Mouse (Mus musculus) layer of hippocampus, adult 2 months (tissue): ENCODE data around the gene C2cd2l. TPM values are rescaled to one million over a fixed set of nuclear protein-coding genes. Genes with fewer than 3 reads are reported as not detected.
"Not testable (repeated sequence)": the region's sequence is repeated elsewhere in the genome, so short reads cannot be mapped to it uniquely, and the experiment has no call there.

Source experiments
- DNase-seq, 2 experiments: peaks; one replicate each; pipeline ENCODE4 v3.0.0; 2022; ENCODE audit warnings: low spot score in 2 of 2
- H3K27ac ChIP-seq: fragments of 200-600 bp; 2 replicates; pipeline ENCODE4 v1.8.1; 2022
- H3K4me3 ChIP-seq: fragments of 200-600 bp; 2 replicates; pipeline ENCODE4 v1.8.1; 2022; ENCODE audit warnings: mild to moderate bottlenecking
- CTCF ChIP-seq: fragments of 200-600 bp; conservative IDR thresholded peaks from 2 replicates; pipeline ENCODE4 v1.8.1; 2022; ENCODE audit warnings: antibody characterized with exemption, mild to moderate bottlenecking, moderate library complexity
- total RNA-seq, 2 experiments: library from RNA; stranded (reverse); gene quantifications; 2 replicates each; pipeline ENCODE4 v1.2.3; 2021

C2cd2l gene
- total RNA-seq, 2 experiments from 2014 or later: 186 to 206 TPM

GRCm38 (mm10) chr9:44318076-44318825, 1.8 kb downstream of the C2cd2l start:
- DNase-seq: no peak
- TF ChIP-seq CTCF: no peak
- H3K27ac ChIP-seq: peak overlapping the region; percentile 95

DNA sequence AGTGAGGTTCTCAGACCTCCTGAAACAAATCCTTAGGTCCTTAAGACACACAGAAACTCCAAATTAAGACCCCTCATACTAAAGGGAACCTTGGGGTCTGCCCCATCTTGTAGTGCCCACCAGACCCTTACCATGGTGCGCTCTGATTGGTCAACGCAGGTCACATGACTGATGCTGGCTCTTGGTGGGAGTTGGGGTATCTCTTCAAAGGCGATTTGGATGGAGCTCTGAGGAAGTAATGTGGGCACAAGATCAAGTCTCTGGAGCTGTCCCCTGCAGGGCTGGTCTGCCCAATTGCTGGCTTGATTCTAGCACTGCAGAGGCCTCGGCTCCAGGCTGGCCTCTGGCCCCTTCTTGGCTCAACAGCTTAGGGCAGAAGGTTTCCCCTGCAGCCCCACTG, 2.6 kb downstream of the C2cd2l start:
- H3K27ac ChIP-seq: peak overlapping the region; percentile 43; the same call in 1 of the 2 replicates
- no peak for TF ChIP-seq CTCF
- H3K4me3 ChIP-seq: peak overlapping the region; percentile 98
- DNase-seq: no peak

More at GRCm38 (mm10) chr9:44318076-44318825, 1.8 kb downstream of the C2cd2l start:
- peak overlapping the region; percentile 98 for H3K4me3 ChIP-seq

GRCm38 (mm10) chr9:44314910-44315309, 5.2 kb downstream of the C2cd2l start:
- Histone ChIP-seq H3K27ac (peak overlapping the region; percentile 88), H3K4me3 (no peak overlapping the region)
- DNase-seq: no peak
- no peak for TF ChIP-seq CTCF

GRCm38 (mm10) chr9:44314257-44314547, 5.9 kb downstream of the C2cd2l start:
- DNase-seq: no peak
- Histone ChIP-seq H3K4me3 (peak overlapping the region; percentile 32; the same call in 1 of the 2 replicates), H3K27ac (peak overlapping the region; percentile 88)
- TF ChIP-seq CTCF: no peak

- TF ChIP-seq CTCF: no peak
- DNase-seq: peak; percentile 86
- H3K27ac ChIP-seq: peak overlapping the region; percentile 88
- H3K4me3 ChIP-seq: peak overlapping the region; percentile 32
Measured at GRCm38 (mm10) chr9:44313476-44314256, 6.4 kb downstream of the C2cd2l start.

DNA sequence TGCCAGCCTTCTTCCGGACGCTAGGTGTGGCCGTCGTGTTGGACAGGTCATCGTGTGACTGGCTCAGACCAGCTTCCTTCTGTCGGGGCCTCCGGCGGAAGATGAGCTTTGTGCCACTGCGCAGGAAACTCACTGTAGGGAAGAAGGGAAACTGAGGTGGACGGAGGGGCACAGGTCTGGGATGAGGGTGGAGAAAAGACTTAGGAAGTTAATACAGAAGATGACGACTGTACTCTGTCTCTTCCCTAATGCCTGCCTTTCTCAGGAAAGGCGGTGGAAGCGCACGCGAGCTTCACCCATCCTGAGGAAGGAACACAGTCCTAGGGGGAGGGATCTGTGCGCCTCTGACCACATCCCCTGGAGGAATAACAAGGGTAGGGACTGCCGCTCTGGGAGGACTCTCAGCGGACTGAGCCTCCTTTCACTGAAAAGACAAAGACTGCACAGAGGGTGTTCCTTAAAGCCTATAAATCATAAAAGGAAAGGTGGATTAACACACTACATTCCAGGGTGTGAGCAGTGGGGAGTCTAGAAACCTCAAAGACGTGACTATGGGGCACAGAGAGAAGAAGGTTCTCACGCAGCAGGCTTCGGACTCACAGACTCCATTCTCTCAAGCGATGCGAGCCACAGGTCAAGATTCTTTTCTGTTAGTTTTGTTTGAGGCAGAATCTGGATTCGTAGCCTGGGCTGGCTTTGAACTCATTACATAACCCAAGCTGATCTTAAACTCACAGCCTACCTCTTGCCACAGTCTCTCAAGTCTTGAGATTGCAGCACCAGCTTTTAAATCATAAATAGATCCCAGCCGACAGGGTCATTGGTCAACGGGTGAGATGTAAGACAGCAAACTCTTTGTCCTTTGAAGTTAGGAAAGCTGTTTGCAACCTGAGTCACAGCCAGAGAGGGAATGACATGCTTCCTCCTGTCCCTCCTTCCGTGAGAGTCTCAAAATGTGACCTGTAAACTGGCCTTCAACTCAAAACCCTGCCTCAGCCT, 8.7 kb downstream of the C2cd2l start:
- DNase-seq: no peak
- peak overlapping the region; percentile 71 for H3K27ac ChIP-seq
- no peak overlapping the region; the same call in 1 of the 2 replicates for H3K4me3 ChIP-seq
- TF ChIP-seq CTCF: no peak

GRCm38 (mm10) chr9:44310750-44311135, 9.3 kb downstream of the C2cd2l start:
- Histone ChIP-seq H3K4me3 (no peak overlapping the region), H3K27ac (peak overlapping the region; percentile 71)
- no peak for DNase-seq
- no peak for TF ChIP-seq CTCF

GRCm38 (mm10) chr9:44309756-44310155, 10.3 kb downstream of the C2cd2l start:
- H3K27ac ChIP-seq: no peak overlapping the region
- DNase-seq: no peak
- H3K4me3 ChIP-seq: no peak overlapping the region
- no peak for TF ChIP-seq CTCF

DNA sequence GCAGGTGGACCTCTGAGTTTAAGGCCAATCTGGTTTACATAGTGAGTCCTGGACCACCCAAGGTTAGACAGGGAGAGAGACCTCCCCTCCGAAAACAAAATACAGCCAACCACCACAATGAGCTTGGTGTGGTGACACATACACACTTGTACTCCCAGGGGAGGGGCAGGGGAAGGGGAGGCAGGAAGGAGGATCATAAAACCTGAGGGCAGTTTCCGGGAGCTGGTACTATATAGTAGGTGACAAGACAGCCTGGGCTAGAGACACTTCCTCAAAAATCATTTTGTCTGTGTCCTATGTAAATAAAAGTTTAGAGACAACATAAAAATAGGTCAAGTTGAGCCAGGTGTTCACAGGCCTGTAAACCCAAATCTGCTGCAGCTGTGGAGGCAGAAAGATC, 12.8 kb downstream of the C2cd2l start:
- no peak for TF ChIP-seq CTCF
- no peak overlapping the region for H3K4me3 ChIP-seq
- H3K27ac ChIP-seq: no peak overlapping the region
- no peak for DNase-seq

- H3K4me3 ChIP-seq: no peak overlapping the region
- no peak for TF ChIP-seq CTCF
- no peak for DNase-seq
- peak overlapping the region; percentile 82; the same call in 1 of the 2 replicates for H3K27ac ChIP-seq
Measured at GRCm38 (mm10) chr9:44306532-44306931, 13.6 kb downstream of the C2cd2l start.

DNA sequence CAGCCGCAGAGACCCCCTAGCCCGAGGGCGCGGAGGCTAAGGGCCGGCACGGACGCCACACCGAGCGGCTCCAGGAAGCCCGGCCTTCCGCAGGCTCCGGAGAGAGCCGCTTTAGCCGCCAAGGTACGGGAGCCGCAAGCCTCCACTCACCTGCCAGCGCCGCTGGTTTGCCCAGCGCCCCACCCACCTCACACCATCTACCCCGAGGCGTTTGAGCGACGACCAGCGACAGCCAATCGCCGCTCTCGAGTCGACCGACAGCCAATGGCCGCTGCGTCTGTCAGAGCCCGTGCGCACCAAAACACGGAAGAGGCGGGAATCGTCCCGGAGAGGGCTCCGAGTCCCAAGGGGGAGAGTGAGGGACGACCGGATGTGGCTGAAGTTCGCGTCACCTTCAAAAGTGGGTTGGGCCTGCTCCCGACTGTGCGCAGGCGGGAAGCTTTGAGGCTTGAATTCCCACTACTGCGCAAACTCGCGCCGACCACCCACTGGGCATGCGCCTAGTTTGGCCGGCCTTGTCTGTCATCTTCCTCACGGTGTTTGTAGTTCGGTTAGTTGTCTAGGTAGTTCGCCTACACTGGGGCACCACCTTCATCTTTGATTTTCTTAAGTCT, 14.5 kb downstream of the C2cd2l start, which contains the start of gene Hinfp:
Gene Hinfp, minus strand, starts transcription at position 206 of the 614 bp plus-strand sequence.
- TF ChIP-seq CTCF: no peak

GRCm38 (mm10) chr9:44300001-44300400, 20.1 kb downstream of the C2cd2l start:
- not testable (repeated sequence) for DNase-seq, H3K27ac ChIP-seq, H3K4me3 ChIP-seq

More for the DNA sequence above, 14.5 kb downstream of the C2cd2l start, which contains the start of gene Hinfp:
- peak; percentile 97 to 99 for DNase-seq
- Histone ChIP-seq H3K4me3 (peak within 1 kb of the TSS; percentile 100), H3K27ac (peak within 1 kb of the TSS; percentile 87)
